Mouse (Mus musculus): ENCODE measurements around the gene Pdgfra. TPM values are rescaled to one million over a fixed set of nuclear protein-coding genes. Genes with fewer than 3 reads are reported as not detected.

The Pdgfra gene
- total RNA-seq, 2 experiments from 2014 or later = 0.08 TPM; not detected in 1

DNA sequence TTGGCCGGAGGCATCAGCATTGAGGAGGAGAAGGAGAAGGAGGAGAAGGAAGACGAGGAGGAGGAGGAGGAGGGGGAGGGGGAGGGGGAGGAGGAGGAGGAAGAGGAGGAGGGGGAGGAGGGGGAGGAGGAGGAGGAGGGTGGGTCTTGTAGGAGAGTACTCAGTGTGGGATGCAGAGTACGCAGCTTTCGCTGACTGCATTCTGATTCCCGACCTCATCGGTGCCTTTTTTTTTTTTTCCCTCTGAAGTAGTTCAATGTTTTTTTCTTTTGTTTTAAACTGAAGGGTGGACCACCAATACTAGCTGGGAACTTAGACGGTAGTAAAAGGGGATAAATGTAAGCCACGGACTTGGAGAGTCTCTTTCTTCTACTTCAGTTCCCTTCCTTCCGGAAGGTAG is 3.2 kb downstream of the Pdgfra start:
- ATAC-seq (replicated peaks; ENCODE audit: poor library complexity) = no peak

DNA sequence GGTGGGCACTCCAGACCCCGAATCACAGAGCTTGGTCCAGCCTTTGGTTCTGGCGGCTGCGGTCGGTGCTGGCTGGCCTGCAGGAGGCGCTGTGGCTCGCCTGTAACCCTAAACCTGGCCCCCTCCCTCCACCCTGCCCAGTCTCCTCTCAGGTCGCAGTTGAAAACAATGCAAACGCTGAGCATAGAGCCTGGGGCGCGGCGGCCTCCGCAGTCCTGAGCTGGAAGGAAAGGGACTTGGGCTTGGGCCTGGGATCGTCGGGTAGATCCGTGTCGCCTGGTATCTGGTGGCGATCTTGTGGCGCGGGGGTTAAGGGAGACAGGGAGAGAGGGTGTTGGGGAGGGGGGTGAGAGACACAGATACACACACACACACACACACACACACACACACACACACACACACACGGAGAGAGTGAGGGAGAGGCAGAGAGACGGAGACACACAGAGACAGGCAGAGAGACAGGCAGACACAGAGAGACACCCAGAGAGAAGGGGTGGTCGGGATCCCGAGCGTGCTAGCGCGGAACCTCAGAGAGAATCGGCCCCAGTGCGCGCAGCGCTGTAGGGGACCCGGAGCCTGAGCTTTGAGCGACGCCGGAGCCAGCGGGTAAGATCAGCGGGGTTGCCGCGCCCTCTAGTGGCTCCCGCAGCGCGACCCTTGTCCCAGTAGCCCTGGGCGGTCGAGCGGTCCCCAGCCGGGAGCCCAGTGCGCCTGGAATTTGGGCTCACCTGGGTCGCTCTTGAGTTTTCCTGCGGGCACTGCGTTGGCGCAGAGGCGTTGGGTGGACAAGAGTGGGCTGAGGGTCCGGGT is 3.9 kb downstream of the Pdgfra start:
- ATAC-seq (replicated peaks; ENCODE audit: poor library complexity) = peak; percentile 80

DNA sequence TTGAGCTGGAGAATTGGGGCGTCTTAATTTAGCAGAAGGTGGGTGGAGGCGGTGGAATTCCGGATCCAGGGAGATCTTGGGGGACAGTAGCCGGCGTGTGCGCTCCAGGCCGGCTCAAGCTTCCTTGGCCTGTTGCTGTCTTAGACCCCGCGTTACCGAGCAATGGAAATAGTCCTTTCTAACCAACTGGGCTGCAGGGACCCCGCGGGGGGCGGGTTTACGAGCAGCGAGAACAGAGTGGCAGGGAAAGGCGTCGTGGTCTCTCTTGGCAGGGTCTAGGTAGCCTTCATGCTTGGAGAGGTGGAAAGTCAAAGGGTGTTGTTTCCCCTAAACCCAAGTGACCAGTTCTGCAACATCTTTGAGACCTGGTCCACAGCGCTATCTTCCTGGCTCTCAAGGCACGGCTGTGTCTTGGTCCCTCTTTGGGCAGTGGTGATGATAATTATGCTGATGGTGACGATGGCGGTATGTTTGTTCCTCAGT is 4.5 kb downstream of the Pdgfra start:
- ATAC-seq (replicated peaks; ENCODE audit: poor library complexity) = no peak

DNA sequence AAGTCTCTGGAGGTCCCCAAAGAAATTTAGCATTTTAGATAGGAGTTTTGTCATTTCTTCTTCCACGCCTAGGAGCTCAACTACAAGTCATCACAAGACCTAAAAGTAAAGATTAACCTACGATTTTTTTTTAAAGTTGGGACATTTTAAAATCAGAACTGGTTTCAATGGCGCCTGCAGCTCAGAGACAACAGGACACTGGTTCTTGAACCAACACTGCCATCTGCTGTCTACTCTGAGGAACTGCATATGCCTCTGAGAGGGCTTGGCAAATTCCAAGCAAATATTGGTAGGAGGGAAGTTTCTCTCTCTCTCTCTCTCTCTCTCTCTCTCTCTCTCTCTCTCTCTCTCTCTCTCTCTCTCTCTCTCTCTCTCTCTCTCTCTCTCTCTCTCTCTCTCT is 4.9 kb downstream of the Pdgfra start:
- peak; percentile 80 for ATAC-seq (replicated peaks; ENCODE audit: poor library complexity)

DNA sequence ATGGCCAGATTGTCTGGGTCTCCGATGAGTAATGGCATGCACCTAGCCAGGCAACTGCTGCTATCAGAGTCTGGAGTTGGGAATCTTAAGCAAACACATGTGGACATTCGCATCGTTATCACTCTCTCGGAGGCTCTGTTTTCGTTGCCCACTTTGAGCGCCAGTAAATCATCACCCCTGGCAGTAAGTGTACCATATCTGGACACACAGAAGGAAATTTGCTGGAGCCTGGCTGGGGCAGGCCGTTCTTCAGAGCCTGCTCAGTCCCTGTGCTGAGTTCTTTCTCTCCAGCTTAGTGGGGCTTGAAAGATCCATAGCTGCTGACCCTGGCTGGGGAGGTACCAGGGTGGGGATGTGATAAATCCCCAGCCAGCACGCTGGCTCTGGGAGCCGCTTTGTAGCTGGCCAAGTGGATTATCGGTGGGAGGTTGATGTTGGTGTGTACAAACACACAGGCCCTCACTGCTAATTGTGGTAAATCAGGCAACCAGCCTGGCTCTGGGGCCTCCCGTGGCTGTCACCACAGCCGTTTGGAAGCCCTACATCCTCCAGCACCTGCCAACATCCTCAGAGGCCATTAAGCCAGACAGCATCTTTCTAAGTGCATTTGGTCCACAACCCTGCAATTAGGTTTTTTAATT is 8.6 kb downstream of the Pdgfra start:
- ATAC-seq (replicated peaks; ENCODE audit: poor library complexity) = no peak

DNA sequence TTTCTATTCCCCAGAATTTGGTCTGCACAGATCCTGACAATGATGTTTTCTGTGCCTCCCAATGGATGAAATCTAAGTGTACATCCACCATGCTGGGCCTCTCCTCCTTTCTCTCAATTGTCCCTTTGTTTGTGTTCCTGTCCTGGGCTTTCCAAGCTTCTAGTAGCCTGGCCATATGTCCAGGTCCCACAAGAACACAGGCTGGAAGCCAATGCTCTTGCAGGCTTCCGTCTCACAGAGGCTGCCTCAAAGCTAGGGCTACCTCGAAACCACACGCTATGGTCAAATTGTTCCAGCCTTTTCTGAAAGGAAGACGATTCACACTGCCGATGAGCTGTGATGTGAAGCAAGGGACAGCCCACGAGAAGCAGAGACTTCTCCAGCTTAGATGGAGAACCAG is 9.5 kb downstream of the Pdgfra start:
- no peak for ATAC-seq (replicated peaks; ENCODE audit: poor library complexity)

DNA sequence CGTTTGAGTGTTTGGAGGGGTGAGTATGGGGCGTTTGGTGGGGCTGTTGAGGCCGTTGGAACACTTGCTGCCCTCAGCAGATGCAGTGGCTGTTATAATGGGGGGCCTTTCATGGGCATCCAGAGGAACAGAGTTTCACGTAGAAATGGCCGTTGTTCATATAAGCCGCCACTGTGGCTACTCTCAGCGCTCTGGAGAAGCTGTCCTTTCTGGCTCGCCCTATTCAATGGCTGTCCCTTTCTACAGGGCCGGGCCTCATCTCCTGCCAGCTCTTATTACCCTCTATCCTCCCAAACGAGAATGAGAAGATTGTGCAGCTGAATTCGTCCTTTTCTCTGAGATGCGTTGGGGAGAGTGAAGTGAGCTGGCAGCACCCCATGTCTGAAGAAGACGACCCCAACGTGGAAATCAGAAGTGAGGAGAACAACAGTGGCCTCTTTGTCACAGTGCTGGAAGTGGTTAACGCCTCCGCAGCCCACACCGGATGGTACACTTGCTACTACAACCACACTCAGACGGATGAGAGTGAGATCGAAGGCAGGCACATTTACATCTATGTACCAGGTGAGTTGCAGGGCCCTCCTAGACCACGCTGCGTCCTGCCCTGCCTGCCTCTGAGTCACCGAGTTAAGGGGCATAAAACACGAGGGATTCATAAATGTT is 11.3 kb downstream of the Pdgfra start:
- ATAC-seq (replicated peaks; ENCODE audit: poor library complexity) = no peak

DNA sequence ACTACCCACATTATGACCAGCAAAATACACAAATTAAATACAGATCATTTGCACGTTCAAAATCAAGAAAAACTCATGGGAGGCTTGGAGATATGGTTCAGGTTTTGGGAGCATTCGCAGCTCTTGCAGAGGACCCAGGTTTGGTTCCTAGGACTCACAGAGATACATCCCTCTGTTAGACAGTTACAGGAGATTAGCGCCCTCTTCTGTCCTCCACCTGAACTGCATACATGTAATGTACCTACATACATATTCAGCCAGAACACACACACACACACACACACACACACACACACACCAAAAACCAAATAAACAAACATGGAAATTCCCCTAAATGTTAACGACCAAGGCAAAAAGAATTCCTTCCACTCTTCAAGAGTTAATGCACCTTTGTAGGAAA is 12.6 kb downstream of the Pdgfra start:
- peak; percentile 54; the same call in 1 of the 2 replicates for ATAC-seq (replicated peaks; ENCODE audit: poor library complexity)

DNA sequence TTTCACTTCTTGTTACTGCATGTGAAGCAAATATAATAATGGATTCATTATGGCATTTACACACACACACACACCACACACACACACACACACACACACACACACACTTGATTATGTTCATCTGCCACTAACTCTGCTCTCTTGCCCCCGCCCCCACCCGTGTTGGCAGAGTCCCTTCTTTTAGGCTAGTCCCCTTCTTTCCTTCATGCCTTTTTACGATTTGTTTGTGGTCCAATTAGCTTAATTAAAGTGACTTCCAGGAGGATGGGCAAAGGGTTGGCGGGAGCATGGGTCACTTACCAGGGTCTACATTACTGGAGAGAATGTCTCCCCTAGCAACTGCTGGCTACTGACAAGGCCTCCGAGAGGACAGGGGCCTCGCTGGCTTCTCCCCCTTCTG is 17.7 kb downstream of the Pdgfra start:
- ATAC-seq (replicated peaks; ENCODE audit: poor library complexity) = no peak

DNA sequence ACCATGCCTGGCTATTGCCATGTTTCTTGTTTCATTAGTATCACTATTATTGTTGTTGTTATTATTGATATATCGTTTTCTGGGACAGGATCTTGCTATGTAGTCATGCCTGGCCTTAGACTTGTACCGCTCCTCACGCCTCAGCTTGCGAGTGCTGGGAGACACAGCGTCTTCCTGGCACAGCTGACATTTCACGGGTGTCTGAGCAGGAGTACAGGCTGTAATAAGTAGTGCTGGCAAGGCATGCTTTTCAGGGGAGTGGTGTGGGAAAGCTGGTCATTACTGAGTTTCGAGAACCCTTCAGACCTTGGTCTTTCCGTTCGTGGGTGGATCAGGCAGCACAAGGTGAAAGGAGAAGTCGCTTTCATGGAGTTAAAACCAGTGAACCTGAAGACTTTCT is 19.8 kb downstream of the Pdgfra start:
- ATAC-seq (replicated peaks; ENCODE audit: poor library complexity) = no peak

DNA sequence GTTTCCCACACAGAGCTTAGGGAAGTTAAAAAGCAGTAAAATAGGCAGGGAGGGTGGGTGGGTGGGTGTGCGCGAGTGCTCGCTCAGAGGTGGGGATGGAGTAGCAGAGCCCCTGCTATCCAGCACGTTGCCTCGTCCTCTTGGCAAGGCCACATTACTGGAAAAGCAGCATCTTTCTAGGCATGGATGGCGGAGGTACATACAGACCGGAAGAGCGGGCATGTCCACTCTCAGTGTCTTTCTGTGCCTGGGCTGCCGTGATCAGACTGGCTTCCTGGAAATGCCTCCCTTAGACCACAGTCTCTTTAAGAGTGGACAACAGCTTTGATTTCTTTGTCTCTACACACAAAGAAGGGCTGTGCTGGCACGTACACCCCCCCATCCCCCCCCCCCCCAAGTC is 27.2 kb downstream of the Pdgfra start:
- no peak for ATAC-seq (replicated peaks; ENCODE audit: poor library complexity)

DNA sequence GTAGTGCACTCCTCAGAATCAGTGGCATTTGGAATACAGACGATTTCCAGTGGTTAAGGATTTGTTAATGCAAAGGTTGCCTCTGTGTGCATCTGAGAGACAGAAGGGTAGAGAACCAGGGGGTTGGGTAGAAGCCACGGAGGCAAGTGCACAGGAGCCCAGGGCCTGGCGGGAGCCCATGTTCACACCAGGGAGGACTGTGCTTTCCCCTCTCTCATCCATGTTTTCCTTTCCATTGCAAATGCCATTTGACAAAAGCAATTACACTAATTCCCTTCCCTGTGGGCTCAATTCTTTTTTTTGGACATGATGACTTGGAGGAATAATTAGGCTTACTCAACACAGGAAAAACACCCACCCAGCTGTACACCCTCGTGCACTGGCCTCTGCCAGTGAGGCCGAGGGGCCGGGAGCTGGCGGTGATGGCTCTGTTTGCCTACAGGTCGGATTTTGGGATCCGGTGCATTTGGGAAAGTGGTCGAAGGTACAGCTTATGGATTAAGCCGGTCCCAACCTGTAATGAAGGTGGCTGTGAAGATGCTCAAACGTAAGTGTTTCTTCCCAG is 27.7 kb downstream of the Pdgfra start:
- ATAC-seq (replicated peaks; ENCODE audit: poor library complexity) = no peak

DNA sequence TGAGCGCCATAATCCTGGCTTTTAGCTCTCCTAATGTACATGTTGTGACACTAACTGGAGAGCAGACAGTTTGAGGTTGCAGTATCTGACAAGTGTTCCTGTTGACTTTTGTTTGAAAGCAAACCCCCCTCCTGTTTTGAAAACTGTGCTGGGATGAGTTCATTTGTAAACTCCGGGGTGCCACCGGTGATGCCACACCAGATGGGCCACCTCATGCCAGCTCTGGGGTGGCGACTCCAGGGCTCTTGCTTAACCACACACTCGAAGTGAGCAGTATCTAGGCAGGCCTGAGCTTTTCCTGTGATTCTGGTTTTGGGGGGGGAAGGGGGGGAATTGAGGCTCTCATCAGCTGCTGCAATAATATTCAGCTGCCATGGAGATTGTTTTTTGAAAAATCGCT is 31.6 kb downstream of the Pdgfra start:
- no peak for ATAC-seq (replicated peaks; ENCODE audit: poor library complexity)

DNA sequence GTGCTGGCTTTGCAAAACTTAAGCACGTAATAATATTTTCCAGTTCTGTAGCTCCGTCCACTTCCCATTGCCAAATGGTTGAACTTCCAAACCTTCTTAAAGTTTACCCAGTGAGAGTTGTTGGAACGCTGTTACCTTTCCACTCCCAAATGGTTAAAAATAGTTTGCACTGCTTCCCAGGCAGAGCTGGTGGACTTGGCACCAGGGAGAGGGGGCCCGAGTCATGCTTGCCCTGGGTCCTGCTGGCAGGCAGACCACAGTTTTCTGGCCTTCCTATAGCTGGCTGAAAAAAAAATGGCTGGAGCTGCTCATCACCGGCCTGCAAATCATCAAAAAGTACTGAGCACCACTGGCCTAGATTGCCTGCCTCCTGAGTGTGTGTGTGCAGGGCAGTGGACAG is 32.0 kb downstream of the Pdgfra start:
- no peak for ATAC-seq (replicated peaks; ENCODE audit: poor library complexity)

DNA sequence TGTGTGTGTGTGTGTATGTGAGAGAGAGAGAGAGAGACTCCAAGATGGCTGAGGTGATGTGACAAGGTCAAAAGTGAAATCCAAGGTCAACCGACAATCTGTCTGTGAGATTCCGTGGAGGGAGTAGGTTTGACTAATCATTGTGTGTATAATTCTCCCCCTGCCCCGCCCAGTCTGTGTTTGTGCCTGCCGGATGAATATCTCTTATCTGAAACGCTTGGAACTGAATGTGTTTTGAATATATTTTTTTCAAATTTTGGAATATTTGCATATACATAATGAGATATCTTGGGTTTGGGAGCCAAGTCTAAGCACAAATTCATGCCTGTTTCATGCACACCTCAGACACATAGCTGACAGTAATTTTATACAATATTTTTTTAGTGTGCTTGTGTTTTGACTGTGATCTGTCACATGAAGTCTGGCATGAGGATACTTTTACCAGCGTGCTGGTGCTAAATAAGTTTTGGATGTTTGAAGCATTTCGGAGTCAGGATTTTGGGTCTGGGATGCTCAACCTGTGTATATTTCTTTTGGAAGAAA is 32.7 kb downstream of the Pdgfra start:
- ATAC-seq (replicated peaks; ENCODE audit: poor library complexity) = no peak

DNA sequence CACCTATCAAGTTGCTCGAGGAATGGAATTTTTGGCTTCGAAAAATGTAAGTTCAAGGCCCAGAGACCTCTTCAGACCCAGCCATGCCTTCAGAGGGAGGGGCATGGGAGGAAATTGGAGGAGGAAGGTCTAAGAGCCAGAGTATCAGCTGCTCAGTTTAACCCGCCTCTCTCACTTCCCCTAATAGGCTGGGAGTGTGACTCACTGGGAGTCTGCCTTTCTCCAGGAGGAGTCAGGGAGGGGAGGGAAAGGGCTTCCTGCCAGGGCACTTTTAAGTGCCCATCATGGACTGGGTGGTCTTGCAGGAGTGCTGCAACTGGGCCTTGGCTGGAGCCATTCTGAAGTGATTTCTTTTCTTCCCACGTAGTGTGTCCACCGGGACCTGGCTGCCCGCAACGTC is 33.5 kb downstream of the Pdgfra start:
- peak; percentile 73 for ATAC-seq (replicated peaks; ENCODE audit: poor library complexity)

DNA sequence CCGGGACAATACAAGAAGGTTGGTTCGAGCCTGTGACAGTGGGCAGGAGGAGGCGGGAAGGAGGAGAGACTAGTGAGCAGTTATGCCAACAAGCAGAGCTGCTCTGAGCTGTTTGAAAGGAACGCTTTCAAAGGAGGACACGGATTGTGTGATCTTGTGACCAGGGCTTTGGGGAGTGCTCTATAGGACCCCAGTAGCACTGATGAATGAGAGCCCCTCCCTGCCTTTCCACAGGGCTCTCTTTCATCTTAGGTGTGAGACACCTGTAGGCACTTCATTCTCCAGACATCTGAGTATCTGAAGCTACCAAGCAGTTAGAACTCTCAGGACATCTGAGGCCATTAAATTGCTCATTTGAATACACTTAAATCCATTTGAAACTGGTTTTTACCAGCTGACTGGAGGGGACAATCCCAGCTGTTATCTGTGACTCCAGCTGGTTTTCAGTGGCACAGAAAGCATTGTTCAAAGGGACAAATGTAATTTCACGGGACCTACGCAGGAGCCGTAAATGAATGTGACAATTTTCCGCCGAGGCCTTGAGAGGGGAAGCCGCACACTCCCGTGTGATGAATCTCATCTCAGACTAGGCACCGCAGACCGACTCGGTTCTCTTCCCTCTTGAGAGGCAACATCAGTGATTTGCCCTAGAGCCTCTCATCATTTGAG is 37.4 kb downstream of the Pdgfra start:
- ATAC-seq (replicated peaks; ENCODE audit: poor library complexity) = no peak

DNA sequence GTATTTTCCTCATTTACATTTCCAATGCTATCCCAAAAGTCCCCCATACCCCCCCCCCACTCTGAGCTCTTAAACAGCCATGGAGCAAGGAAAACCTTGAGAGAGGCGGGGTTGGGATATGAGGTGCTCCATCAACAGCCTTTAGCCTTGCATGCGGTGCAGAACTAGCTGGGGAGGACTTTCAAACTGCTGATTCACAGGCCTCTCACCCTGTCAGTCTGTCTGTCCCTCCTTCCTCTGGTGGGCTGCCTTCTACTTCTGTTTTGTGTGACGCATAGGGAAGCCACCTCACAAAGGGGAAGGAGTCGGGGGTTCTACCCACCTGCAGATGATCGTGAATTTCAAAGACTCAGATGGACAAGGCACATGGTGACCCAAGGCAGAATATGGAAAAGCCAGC is 41.0 kb downstream of the Pdgfra start:
- ATAC-seq (replicated peaks; ENCODE audit: poor library complexity) = 0 out of 2 replicates have a peak, but pooled peaks have one; percentile 29

DNA sequence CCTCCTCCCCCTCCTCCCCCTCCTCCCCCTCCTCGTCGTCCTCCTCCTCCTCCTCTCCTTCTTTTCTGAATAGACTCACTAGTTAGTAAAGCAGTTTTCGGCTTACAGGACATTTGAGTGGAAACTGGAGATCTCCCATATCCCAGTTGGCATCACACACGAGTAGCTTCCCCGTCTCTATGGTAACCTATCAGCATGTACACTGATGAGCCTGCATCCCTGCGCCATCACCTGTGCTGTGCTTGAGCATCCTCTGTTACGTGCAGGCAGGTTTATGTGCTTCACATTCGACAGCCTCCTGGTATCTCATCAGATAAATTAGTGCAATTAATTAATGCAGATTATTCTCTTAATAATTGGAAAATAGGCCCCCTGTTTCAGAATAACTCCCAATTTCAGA is 46.3 kb downstream of the Pdgfra start:
- ATAC-seq (replicated peaks; ENCODE audit: poor library complexity) = no peak

DNA sequence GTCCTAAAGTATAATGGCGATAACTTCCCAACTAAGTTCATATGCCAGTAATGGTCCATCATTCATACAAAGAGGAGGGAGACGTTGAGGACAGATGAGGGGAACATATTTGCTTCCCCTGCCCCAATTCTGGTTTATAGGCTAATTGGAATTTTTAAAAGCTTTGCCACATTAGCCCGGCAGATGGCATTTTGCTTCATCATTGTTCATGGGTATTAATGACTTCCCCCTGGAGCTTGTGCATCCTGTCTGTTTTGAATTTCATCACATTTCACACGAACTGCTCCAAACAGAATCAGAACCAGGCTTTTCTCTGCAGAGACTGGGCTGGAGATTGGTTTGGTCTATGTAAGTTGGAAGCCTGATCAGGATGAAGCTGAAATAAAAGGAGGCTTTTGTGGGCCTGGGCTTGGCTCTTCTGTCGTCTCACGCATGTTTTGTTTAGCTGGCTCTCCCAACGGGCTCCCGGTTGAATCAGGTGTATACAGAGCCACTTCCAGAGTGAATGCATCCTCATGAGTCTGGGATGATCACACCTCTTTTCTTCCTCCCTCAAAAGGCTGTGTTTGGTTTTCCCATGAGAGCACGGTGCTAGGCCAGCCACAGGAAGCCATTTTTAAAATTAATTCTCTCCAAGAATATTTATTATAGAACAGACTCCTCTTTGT is 47.7 kb downstream of the Pdgfra start:
- ATAC-seq (replicated peaks; ENCODE audit: poor library complexity) = 0 out of 2 replicates have a peak, but pooled peaks have one; percentile 31
